Mouse (Mus musculus): ENCODE measurements around the gene Rnf186.

Rnf186 gene

DNA sequence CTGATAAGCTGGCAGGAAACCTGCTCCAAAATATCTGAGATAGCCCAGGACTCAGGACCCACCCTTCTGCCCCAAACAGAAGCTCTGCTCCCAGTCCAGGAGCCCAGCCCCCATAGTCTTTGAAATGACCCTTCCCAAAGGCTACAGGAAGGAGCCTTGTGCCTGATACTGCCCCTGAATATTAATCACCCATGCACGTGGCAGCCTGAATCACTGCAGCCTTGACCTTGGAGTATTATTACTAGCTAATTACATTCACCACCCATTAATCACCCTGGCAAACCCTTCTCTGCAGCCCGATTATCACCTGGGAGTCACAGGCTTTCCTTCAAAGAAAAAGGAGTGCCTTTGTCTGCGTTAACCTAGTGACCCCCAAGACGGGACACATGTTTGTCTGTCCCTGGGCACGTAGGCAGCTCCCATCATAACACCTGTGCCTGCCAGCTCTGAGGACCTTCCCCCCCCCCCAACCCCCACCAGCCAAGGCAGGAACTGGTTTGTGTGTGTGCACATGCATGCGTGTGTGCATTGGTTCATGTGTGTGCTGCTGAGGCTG, 41.1 kb downstream of the Rnf186 start:
- intact Hi-C loops (cut with DNase I) = no loop called here

DNA sequence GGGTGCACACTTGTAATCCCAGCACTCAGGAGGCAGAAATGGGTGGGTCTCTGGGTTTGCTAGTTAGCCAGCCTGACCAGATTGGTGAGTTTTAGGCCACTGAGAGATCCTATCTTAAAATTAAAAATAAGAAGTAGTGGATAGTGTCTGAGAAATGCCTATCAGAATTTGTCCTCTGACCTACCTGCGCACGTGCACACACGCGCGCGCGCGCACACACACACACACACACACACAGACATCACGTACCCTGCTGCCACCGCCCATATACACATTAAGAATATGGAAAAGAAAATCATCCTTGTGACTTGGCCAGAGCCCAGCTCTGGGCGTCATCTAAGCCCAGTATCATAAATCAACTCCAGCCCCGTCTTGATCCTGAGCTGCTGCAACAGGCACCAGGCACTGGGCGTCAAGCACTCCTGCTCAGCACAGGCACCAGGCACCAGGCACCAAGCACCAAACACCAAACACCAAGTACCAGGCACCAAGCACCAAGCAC, 44.3 kb downstream of the Rnf186 start:
- intact Hi-C loops (cut with DNase I) = no loop called here

DNA sequence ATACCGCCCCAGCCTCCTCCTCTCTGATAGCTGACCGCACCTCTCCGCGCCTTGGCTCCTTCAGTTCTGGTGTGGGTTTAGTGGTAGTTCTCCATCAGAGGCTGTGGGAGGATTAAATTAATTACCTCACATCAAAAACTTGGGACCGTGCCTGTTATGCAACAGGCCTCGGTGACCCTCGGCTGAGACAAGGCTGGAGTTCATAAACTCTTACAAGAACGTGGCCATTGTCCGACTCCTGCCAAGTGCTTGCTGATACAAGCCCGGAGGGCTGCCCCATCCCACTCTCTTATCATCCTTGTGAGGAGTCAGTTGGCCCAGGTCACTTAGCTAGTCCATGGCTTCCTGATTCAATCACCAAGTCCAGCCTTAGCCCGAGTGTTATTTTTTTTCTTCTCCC, 46.4 kb downstream of the Rnf186 start:
- intact Hi-C loops (cut with DNase I) = no loop called here

DNA sequence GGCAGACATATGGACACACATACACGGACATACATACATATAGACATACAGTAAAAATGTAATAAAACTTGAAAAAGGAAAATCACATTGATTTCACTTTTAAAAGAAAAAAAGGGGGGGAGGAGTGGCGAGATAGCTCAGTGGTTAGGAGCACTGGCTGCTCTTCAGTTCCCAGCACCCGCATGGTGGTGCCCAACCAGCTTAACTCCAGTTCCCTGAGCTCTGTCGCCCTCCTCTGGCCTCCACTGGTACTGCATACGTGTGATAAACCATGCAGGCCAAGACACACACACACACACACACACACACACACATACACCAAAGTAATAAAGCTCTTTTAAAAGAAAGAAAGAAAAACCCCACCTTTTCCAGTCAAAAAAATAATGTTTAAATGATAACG, 47.9 kb downstream of the Rnf186 start:
- intact Hi-C loops (cut with DNase I) = no loop called here

Data from adrenal gland (tissue).